Mouse (Mus musculus): ENCODE measurements around the gene Tacr1.

DNA sequence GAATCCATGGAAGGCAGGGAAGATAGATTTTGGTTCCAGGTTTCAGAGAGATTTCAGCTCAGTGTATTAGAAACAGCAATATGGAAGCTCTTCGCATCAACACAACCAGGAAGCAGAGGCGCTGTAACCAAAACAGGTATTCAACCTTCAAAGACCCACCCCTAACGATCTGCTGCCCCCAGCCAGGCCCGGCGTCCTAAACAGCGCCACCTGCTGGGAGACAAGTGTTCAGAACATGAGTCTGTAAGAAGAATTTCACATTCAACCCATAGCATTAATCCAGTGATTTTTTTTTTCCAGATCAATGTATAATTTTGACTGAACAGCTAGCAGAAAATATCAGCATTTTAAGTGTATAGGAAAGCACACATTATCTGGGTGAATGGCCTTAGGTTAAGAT lies 26.8 kb downstream of the Tacr1 start:
- no peak for TF ChIP-seq POLR2A (IDR thresholded peaks at IDR 0.05; ENCODE audit: low read depth, low read length)
- peak; percentile 21; the same call in 1 of the 2 replicates for TF ChIP-seq CTCF (IDR thresholded peaks at IDR 0.05; ENCODE audit: extremely low read depth, insufficient read length, insufficient replicate concordance, low read depth, low read length)
